Mouse (Mus musculus) thymus, postnatal 14 days (tissue): ENCODE results near the gene Lurap1l.

ENCODE experiments used
- DNase-seq: peaks from one replicate; pipeline ENCODE4 v3.0.0; 2021

The Lurap1l gene

DNA sequence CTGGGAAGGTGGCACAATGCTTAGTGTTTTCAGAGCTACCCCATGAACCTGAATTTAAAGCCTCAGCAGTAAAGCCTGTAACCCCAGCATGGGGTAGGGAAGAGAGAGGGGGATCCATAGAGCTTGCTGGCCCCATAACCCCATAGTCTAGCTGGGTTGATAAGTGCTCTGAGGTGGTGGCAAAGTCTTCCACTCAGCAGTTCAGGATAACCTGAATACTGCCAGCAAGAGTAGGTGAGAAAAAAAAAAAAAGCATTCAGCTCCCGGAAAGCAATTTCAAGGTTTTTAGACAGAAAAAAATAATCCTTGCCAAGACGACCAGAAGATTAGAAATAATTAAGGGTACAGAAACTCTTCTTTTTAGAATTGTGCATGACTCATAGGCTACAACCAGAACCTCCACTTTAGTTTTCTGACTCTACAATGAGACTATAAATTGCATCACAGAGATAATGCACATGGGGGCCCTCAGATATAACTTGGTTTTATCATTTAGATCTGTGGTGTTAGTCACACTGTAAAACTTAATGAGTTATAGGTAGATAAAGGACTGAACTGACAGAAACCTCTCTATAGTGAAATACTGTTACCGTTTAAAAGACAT lies 8.2 kb downstream of the Lurap1l start:
- no peak for DNase-seq

DNA sequence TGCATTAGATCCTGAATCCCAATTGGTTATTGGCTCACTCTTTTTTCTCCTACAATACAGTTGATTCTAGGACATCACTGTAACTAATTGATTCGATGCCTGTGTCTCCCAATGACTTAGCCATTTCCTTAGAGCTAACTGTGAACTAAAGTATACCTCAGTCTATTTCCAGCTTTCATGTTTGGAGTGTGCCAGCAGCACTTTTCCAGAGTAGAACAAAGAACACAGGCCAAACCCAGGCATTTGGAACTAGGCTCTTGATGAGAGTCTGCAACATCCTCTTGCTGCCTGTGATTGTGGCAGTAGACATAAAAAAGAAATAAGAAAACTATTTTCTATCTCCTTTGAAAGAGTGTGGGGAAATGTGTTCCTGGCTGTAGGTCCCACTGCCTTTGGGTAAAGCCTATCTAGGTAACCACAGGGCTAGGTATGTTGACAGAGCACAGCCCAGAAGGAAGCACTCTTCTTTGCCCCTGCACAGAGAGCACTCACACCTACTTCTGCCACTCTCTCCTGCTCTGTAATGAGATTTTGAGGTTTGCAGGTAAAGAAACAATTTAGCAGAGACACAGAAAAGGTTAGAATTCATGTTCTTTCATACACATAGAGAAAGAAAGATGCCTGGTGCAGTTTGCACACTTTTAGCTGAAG lies 8.9 kb downstream of the Lurap1l start:
- no peak for DNase-seq

DNA sequence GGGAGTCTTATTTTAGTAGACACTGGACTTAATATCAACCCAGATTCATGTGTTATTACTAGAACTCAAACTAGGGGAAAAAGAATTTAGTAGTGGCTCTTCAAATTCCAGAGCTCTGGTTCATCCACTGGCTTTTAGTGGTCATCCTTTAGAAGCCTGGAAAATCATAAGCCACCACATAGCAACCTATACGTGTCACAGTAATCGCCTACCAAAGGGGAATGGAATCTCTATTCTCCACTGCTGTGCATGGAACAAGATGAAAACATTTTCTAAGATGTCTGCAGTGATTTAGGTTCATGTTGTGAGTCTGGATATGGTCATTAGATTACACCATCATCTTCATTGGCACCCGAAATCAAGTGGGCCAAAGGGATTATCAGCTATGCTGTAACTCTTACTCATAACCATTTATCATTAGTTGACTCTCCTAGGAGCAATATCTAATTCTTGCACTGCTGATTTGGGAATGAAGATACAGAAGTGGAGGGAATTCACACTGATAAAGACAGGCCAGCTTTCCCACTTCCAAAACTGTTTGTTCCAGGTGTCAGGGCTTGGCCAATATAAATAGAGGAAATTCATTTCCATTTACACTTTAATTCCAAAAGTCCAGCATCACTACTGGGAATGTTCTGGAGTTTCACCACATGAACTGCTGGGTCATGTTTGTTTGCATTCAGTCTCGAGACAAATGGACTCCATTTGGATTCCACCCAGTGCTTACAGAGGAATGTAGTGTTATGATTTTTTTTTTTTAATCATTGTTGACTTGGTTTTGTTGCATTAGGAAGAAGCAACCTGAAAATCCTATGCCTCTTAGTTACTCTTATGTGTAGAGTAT lies 11.4 kb downstream of the Lurap1l start:
- DNase-seq: no peak

- no peak for DNase-seq
Measured at GRCm38 (mm10) chr4:80922654-80923053, 12.2 kb downstream of the Lurap1l start.

DNA sequence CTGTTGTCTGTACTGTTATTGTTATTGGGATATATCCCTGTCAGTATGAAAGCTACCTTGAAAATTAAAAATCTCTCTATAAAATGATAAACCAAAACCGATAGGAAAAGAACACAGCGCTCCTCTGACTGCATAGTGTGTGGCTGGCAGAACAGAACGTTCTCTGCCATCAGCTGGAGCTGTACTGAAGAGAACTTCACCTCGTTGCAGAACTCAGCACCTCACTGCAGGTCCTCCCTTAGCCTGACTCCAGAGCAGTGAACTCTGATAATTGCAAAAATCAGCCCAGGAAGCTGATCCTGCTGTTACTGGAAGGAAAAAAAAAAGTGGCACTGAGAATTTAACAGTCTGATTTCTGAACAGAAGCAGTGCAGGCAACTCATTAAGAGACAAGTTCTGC lies 14.4 kb downstream of the Lurap1l start:
- no peak for DNase-seq

DNA sequence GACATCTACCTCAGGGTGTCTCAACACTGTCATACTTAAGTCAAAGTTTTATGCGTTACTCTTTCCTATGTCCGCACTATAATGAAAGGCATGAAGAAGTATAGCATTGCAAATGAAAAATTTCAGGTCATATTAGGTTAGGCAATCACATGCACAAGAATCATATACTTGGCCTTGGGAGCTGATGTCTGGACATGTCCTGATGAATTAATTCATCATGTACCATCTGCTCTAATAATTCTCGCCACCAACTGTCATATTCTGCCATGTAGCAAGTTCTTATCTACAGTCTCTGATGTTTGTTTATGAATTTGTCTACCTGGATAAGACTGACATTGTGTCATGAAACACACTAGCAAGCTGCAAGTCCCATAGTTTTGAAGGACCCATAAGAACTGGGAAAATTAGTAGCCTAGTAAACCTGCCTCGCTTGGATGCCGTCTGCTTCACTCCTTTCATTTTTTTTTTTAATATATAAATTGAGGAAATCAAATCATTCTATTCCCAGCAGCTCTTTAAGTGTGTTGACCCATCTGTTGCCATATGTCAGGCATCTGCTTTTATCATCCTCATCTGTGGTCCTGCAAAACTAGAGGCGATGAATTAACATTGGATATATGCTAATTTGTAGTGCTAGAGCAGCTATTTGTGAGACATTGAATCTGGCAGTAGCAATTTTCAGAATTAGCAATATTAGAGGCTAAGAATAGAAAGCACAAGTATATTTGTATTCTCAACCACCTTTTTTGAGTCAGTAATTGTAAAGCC lies 15.5 kb downstream of the Lurap1l start:
- DNase-seq: no peak

DNA sequence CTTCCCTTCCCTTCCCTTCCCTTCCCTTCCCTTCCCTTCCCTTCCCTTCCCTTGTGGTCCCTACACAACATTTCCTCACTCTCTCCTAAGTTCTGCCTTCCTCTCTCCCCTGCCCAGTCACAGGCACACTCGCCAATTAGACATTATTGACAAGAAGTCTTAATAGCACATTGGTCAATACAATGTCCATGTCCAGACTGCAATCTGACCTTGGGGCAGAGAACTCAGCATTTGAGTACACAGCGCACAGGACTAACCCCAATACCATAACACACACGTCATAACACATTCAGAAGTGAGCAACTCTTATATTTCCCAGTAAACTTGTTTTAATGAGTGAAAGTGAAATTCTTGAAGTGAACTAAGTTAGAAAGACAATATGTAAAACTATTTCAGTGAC lies 24.3 kb downstream of the Lurap1l start:
- no peak for DNase-seq

DNA sequence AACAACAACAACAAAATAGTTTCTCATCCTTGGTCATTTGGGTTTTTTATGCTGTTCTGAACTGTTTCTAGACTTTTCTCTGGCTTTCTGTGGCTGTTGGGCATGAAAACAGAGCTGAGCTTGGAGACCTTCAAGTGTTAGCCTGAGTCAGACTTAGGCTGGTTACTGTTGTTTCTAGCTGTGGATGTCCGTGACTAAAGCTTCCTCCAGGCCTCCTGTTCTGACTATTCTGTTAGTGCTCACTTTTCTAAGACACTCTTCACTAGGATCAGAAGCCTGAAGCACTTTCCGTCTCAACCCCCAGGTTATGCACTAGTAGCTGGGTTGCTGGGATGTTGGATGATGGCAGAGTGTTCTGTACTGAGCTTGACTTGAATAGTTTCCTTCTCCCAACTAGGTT lies 28.7 kb downstream of the Lurap1l start:
- no peak for DNase-seq

DNA sequence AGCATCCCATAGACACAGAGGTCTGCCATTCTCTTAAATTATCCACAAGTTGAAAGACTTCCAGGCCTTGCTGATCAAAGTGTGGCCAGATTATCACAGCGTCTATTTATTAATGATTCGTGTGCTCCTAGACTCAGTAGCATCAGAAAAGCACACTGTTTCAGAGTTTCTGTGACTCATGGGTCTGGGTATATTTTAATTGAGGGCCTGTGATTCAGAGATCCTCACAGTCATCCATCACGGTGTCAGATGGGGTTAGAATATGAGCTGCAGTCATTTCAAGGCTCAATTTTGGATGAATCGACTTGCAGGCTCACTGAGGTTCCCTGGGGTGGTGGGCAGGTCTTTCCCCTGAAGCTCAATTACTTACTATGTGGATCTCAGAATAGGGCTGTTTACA lies 30.5 kb downstream of the Lurap1l start:
- no peak for DNase-seq

- DNase-seq: no peak
Measured at GRCm38 (mm10) chr4:80941978-80942377, 31.5 kb downstream of the Lurap1l start.

- no peak for DNase-seq
Measured at GRCm38 (mm10) chr4:80944605-80945004, 34.2 kb downstream of the Lurap1l start.

DNA sequence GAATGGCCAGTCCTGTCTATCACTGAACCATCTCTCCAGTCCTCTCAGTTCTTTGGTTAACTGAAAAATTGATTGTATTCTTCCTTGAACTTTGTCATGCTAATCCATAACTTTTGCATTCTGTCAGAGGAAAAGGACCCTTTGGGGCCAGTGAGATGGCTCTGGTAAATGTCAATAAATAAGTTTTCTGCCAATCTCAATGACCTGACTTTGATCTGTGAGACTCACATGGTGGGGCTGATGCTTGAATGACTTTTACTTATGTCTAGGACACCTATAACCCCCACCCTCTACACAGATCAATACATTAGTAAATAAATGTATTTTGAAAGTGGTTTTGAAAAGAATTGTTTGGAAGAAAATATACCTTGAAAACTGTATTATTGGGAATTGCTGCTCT lies 38.7 kb downstream of the Lurap1l start:
- no peak for DNase-seq

DNA sequence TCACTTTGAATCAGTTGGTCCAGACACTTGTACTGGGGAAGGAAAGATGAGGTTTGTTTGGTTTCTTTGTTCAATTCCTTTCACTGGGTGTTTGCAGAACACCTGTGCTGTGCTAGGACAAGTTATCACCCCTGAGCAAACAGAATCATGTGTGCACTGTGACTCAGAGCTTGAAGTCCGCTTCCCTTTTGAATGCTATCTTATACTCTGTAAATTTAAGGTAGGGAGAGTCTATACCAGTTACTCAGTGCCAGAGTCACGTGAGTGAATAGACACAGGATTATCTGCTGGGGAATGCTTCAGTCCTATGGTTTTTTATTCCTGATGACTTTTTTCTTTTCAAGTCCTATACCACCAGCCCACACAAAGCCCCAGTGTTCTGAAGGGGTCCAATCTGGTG lies 39.3 kb downstream of the Lurap1l start:
- no peak for DNase-seq

- DNase-seq: no peak
Measured at GRCm38 (mm10) chr4:80950280-80950781, 39.9 kb downstream of the Lurap1l start.

DNA sequence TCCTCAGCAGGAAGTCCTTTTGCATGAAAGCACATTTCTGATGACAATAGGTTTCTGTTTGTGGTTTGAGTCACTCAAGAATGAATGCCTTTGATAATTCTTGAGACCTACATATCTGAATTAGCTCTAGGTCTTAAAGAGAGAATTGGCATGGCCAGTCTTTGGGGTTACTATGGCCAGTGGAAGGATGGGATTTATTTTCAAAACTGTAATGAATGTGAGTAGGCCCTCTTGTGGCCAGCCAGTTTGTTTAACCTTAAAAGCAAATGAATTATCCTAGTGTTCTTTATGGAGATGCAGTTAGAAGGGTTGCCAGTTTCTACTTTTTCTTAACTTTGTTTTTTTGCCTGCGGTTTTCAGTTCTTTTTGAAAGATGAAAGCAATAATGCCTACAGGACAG lies 42.2 kb downstream of the Lurap1l start:
- no peak for DNase-seq

DNA sequence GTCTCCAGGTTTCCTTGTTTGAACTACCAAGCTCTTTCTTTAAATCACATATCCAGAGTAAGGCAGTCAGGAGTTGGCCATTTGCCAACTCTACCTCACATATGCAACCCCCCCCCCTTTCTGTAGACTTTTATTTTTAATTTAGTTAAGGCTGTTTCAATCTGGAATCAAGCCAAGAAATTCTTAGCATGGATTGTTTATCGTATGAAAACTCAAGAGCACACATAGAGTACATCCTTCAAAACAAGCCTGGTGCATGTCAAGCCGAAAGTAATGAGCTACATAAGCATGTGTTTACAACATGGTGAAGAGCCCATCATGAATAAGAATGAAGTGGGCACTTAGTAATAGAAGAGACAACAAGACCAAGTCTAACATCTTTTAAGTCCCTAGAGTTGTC lies 45.5 kb downstream of the Lurap1l start:
- no peak for DNase-seq

DNA sequence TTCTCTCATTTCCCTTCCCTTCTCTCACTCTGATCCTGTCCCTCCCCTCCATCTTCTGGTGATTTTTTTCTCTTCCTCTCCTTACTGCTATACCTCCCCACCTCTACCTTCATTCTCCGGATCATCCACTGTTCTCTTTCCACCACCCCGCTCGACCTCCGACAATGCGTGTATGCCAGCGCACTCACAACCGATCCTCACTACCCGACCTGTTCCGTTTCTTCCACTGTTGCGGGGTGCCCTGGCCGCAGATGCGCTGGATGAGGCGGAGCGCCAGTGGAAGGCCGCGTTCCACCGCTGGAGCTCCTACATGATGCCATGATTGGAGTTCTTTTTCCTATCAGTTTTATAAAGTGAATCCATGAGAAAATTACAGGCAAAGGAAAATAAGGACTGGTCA lies 57.1 kb downstream of the Lurap1l start:
- no peak for DNase-seq

GRCm38 (mm10) chr4:80971846-80972245 lies 61.4 kb downstream of the Lurap1l start:
- no peak for DNase-seq

DNA sequence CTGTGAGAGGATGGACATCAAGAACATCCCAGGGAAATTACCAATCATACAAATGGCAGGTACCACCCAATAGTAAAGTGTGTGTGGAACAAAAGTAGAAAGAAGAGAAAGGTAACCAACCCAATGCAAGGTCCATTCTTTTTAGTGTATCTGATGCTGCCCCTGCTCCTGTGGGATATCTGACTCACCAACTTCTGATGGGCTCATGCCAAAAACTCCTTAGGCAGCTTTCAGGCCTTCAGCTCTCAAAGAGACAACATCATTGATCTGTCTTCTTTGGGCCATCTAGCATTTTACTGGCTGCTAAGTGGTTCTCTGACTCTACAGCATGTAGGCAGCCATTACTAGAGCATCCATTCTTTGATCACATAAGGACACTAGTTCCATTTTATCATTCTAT lies 63.5 kb downstream of the Lurap1l start:
- DNase-seq: no peak

DNA sequence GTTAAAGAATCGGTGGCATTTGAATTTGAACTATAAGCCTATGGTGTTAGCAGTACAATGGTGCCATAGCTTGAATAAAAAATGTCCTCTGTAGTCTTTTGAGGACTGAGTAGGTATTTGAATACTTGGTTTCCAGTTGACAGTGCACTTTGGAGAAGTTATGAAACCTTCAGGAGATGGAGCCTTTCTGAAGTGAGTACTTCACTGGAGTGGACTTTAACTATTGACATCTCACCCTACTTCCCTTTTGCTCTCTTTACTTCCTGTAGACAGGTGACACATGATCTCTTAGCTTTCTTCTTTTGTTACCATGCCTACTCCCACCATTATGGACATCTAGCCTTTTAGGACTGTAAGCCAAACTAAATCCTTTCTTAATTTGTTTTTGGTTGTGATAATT lies 80.4 kb downstream of the Lurap1l start:
- DNase-seq: no peak

DNA sequence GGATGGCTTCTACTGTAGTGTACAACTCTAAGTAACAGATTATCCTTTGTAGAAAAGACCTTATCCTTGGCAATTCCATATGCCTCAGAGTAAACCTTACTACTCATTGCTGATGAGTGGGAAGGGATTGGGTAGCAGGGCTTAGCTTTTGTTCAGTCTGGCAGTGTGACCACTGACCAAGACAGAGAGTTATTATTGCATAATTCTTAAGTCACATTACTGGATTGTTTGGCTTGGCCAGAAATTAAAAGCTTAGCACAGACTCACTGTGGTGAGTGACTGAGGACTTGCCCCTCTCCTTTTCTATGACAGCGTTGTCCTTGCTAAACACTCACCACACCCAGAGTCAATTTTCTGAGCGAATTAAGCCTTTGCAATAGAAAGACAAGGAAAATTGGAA lies 93.1 kb downstream of the Lurap1l start:
- no peak for DNase-seq
